Mouse (Mus musculus) lung, postnatal 0 days (tissue): ENCODE data around the gene Dock4. TPM values are rescaled to one million over a fixed set of nuclear protein-coding genes. Genes with fewer than 3 reads are reported as not detected.

Source experiments
- ATAC-seq: fragments of 200-750 bp; cut with Nextera tagmentation; 2 replicates; pipeline ENCODE4 v1.8.0; 2017; ENCODE audit warnings: moderate library complexity
- DNase-seq: peaks from one replicate; pipeline ENCODE4 v3.0.0-alpha.2; 2016; ENCODE audit warnings: low spot score
- H3K27ac ChIP-seq: fragments of 300-500 bp; sonication (generic); 2 replicates; pipeline ENCODE4 v1.5.1; 2014; ENCODE audit warnings: antibody characterized with exemption, mild to moderate bottlenecking, low read length, mixed read lengths
- H3K27me3 ChIP-seq: fragments of 300-500 bp; sonication (generic); replicated peaks from 2 replicates; pipeline ENCODE4 v1.6.1; 2014; ENCODE audit warnings: low read length, mixed read lengths; ENCODE audit not compliant: insufficient read depth
- H3K36me3 ChIP-seq: fragments of 300-500 bp; sonication (generic); 2 replicates; pipeline ENCODE4 v1.6.1; 2014; ENCODE audit warnings: low read length, mixed read lengths; ENCODE audit not compliant: insufficient read depth
- H3K4me1 ChIP-seq: fragments of 300-500 bp; sonication (generic); 2 replicates; pipeline ENCODE4 v1.6.1; 2014; ENCODE audit warnings: antibody characterized with exemption, low read depth, low read length, mixed read lengths; ENCODE audit not compliant: insufficient read depth
- H3K4me2 ChIP-seq: fragments of 300-500 bp; sonication (generic); replicated peaks from 2 replicates; pipeline ENCODE4 v1.6.1; 2014; ENCODE audit warnings: low read depth, mild to moderate bottlenecking, low read length, moderate library complexity, mixed read lengths
- H3K4me3 ChIP-seq: fragments of 300-500 bp; sonication (generic); 2 replicates; pipeline ENCODE4 v1.5.1; 2014; ENCODE audit warnings: low read depth, low read length
- H3K9ac ChIP-seq: fragments of 300-500 bp; sonication (generic); replicated peaks from 2 replicates; pipeline ENCODE4 v1.6.1; 2014; ENCODE audit warnings: low read depth, mild to moderate bottlenecking
- H3K9me3 ChIP-seq: fragments of 300-500 bp; sonication (generic); 2 replicates; pipeline ENCODE4 v1.6.1; 2016; ENCODE audit warnings: low read length, mixed read lengths
- CTCF ChIP-seq: IDR thresholded peaks from 2 replicates; pipeline ENCODE4 v1.5.1; 2016; ENCODE audit warnings: antibody characterized with exemption, mild to moderate bottlenecking
- EP300 ChIP-seq: IDR thresholded peaks from 2 replicates; pipeline ENCODE4 v1.6.1; 2016; ENCODE audit warnings: antibody characterized with exemption, mild to moderate bottlenecking, control low read depth
- WGBS: fragments of 180-500 bp; shearing (Covaris S2); extraction: QIAGEN DNeasy Blood & Tissue Kit; methylation state at CpG from one replicate; pipeline ENCODE4 v1.1.7; 2014; 5-methylcytosine and 5-hydroxymethylcytosine counted together
- polyA plus RNA-seq: library from polyadenylated mRNA; unstranded; fragments of >200 nt; fragmentation: Nextera tagmentation; extraction: Ambion mirVana; gene quantifications from 2 replicates; pipeline ENCODE4 v1.2.1, GENCODE M21; 2015

Dock4 gene
- polyA plus RNA-seq, 1 experiment from 2014 or later: 18.5 TPM

DNA sequence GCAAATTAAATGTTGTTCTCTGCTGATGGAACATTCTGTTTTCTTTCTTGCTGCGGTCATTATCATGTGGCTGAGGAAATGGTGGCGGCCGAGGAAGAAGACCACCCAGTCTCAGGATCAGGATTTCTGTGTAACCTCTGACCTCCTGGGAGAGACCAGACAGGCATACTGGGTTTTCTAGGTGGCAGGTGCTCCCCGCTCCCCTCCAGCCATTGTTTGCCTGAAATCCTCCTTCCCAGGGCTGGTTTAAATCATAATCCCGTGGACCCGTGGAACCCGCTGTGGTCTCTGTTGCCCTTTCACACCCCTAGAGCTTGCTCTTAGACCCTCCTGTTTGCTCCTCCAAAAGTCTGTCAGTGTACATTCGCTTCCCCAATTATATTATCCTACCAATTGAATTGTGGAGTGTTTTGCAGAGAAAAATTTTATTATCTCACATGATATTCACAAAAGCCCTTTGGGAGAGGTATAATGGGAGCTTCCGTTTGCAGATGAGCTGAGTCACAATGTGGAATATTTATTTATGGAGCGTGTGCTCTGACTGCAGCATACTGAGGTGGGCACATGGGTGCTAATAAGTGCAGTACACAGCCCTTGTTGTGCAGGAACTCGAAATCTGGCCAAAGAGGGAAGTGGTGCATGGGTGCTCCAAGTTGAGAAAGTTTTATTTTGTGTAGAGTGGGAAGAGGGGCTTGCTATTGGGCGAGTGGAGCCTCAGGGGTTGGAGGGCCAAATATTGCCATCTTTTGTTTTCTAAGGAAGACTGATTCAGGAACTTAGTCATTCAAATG lies 40.5 kb downstream of the Dock4 start:
- no peaks in the 10 kb centered on the region for H3K27me3 ChIP-seq
- no peak for TF ChIP-seq EP300
- TF ChIP-seq CTCF: no peak
- ATAC-seq (no peak), DNase-seq (no peak)
- H3K27ac ChIP-seq: no peak overlapping the region
- H3K4me3 ChIP-seq: no peak overlapping the region
- H3K9me3 ChIP-seq: no peaks in the 10 kb centered on the region
- no peaks in the 10 kb centered on the region for H3K36me3 ChIP-seq
- no peak overlapping the region for H3K9ac ChIP-seq
- WGBS: 68% methylated on average over 12 of the region's 12 CpGs
- no peak overlapping the region for H3K4me2 ChIP-seq
- H3K4me1 ChIP-seq: 0 out of 2 replicates have a peak, but pooled peaks cover 9% of the 10 kb centered on the region

DNA sequence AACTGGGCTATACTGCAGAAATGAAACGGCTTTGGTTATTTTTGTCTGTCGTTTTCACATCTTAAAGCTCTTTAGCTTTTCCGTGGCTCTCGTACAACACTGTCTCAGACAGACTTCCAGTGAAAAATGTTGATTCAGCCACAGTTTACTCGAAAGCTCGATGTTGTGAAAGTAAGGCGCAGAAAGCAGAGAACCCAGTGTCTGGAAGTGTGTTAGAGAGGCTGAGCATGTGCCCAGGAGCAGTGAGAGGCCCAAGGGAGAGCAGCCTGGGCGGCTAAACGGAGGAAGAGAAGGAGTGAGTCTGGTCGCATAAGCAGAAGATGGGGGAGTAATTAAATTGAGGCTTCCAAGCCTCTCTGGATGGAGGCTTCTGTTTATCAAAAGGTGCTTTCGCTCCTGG lies 50.6 kb downstream of the Dock4 start:
- WGBS: 62% methylated on average over 11 of the region's 11 CpGs
- no peak for TF ChIP-seq CTCF
- no peak for TF ChIP-seq EP300
- Histone ChIP-seq H3K27ac (no peak overlapping the region), H3K9me3 (no peaks in the 10 kb centered on the region), H3K36me3 (no peaks in the 10 kb centered on the region), H3K4me1 (peaks cover 11% of the 10 kb centered on the region; the same call in 1 of the 2 replicates), H3K9ac (no peak overlapping the region), H3K27me3 (no peaks in the 10 kb centered on the region), H3K4me2 (no peak overlapping the region), H3K4me3 (no peak overlapping the region)
- ATAC-seq (no peak), DNase-seq (peak; percentile 31)

DNA sequence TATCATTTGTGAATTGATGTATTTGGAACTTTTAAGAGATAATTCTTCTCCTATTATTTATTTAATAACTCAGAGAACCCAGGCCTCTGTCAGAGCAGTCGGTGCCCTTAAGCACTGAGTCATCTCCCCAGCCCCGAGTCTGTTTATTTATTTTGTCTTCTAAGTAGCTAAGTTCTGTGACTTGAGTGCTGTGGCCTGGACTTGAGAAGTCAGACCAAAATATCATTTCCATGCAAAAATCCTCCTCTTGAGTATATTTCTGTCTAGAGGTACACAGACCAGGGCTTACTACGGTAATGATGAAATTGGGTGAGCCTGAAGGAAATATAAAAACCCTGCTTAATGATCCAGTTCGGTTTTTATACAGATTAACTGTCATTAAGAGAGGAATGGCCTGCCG lies 52.1 kb downstream of the Dock4 start:
- Histone ChIP-seq H3K4me1 (peaks cover 11% of the 10 kb centered on the region; the same call in 1 of the 2 replicates), H3K9me3 (no peaks in the 10 kb centered on the region), H3K27me3 (no peaks in the 10 kb centered on the region), H3K4me2 (no peak overlapping the region), H3K9ac (no peak overlapping the region), H3K27ac (no peak overlapping the region), H3K36me3 (no peaks in the 10 kb centered on the region), H3K4me3 (no peak overlapping the region)
- WGBS: 44% methylated on average over 5 of the region's 5 CpGs
- TF ChIP-seq EP300 (no peak), CTCF (no peak)
- DNase-seq: peak; percentile 34
- ATAC-seq: no peak

DNA sequence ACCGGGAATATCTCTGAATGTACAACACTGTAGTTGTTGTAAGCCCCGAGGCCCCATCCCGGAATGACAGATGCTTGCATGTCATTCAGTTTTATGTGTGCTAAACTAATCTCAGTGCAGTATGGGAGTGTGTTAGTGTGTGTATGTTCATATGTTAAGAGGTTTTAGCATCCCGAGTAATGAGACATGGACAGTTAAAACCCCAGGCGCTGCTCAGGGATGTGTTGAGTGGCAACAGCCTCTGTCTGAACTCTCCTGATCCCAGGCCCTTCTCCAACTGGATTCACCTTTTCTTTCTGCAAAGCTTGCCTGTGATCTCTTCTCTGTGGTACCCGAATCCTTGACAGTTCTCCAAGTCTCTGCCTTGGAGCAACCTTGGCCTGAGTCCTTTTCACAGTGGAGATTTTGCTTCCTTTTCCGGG lies 52.5 kb downstream of the Dock4 start:
- peaks cover 11% of the 10 kb centered on the region; the same call in 1 of the 2 replicates for H3K4me1 ChIP-seq
- ATAC-seq: no peak
- no peaks in the 10 kb centered on the region for H3K36me3 ChIP-seq
- TF ChIP-seq CTCF (no peak), EP300 (no peak)
- no peaks in the 10 kb centered on the region for H3K9me3 ChIP-seq
- H3K4me3 ChIP-seq: no peak overlapping the region
- DNase-seq: no peak
- H3K9ac ChIP-seq: no peak overlapping the region
- H3K27ac ChIP-seq: no peak overlapping the region
- no peak overlapping the region for H3K4me2 ChIP-seq
- H3K27me3 ChIP-seq: no peaks in the 10 kb centered on the region
- 67% methylated on average over 7 of the region's 7 CpGs for WGBS

DNA sequence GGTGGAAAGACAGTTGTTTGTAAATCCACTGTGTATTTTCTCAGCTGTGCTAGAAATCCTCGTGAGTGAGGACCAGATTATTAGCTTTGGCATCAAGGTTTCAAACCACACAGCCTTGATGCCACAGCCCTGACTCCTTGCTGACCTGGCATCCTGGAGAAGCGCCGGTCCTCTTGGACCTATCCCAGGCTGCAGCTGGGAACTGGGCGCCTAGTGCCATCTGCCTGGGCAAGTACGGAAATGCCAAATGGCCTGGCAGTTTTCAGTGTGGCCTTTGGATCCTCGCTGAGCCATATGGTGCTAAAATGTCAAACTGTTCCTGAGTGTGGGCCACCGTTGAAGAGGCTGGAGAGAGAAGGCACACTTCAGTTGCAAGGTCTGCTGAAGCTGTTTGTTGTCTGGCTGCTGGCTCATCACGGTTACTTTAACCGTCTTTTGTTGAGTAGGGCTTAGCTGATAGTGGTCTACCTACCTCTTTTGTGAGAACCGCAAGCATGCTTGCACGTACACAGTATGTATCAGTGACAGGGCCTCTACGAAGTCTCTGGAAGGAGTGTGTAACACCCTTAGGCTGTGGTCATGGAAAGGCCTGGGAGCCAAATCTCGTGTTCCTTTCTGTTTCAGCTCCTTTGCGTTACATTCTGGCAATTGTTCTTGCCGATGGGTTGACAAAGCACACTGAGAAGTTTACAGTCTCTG lies 53.3 kb downstream of the Dock4 start:
- peak; percentile 5; the same call in 1 of the 2 replicates for ATAC-seq
- Histone ChIP-seq H3K4me2 (peak overlapping the region; percentile 6; the same call in 1 of the 2 replicates), H3K36me3 (no peaks in the 10 kb centered on the region), H3K9ac (no peak overlapping the region), H3K9me3 (no peaks in the 10 kb centered on the region), H3K4me1 (peaks cover 11% of the 10 kb centered on the region; the same call in 1 of the 2 replicates), H3K4me3 (no peak overlapping the region), H3K27ac (peak overlapping the region; percentile 65), H3K27me3 (no peaks in the 10 kb centered on the region)
- TF ChIP-seq EP300 (no peak), CTCF (peak; percentile 35)
- DNase-seq: peak; percentile 24
- 37% methylated on average over 15 of the region's 15 CpGs for WGBS

DNA sequence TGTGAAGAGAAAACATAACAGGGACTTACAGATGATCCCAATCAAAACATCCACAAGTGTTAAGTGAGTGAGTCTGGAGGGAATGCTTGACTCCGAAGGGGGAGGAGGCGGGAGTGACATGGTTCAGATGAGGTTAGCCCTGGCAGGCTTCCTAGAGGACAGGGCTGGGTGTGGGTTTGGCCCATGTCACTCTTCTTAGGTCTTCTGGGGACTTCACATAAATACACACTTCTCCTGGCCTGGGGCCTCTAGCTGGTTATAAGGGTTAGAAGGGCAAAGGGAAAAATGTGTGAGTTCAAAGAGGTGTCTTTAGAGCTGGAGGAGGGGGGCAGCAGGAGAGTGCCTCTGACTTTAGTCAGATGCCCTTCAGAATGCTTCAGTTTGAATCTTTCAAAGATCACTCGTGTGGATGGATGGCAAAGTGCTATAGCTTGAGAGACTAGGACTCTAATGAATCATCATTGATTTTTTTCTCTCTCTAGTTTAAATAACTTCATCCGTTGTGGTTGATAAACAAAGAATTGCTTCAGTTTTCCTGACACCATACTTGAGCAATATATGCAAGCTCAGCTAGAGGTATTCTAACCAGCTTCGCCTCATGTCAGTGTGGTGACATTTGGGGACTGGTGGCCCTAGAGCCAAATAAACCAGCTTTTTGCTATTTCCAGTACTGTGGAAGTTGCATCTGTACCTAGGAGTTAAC lies 54.0 kb downstream of the Dock4 start:
- DNase-seq: peak; percentile 96
- no peaks in the 10 kb centered on the region for H3K36me3 ChIP-seq
- H3K4me1 ChIP-seq: peaks cover 14% of the 10 kb centered on the region; the same call in 1 of the 2 replicates
- no peaks in the 10 kb centered on the region for H3K27me3 ChIP-seq
- no peak overlapping the region for H3K4me3 ChIP-seq
- H3K27ac ChIP-seq: peak overlapping the region; percentile 65
- no peak overlapping the region for H3K9ac ChIP-seq
- ATAC-seq: peak; percentile 95
- WGBS: 31% methylated on average over 5 of the region's 5 CpGs
- no peak overlapping the region; the same call in 1 of the 2 replicates for H3K4me2 ChIP-seq
- TF ChIP-seq CTCF: no peak
- peak; percentile 30; the same call in 1 of the 2 replicates for TF ChIP-seq EP300
- H3K9me3 ChIP-seq: no peaks in the 10 kb centered on the region
